Mouse (Mus musculus): ENCODE results near the gene Cdk6.

Cdk6 gene

GRCm38 (mm10) chr5:3486579-3487282, 145.4 kb downstream of the Cdk6 start:
- no peak for DNase-seq (ENCODE audit: low spot score)

GRCm38 (mm10) chr5:3488146-3488774, 147.0 kb downstream of the Cdk6 start:
- DNase-seq (ENCODE audit: low spot score): no peak

- no peak for DNase-seq (ENCODE audit: low spot score)
These were observed 149.1 kb downstream of the Cdk6 start for GRCm38 (mm10) chr5:3490358-3490757.

GRCm38 (mm10) chr5:3491084-3491483, 149.8 kb downstream of the Cdk6 start:
- DNase-seq (ENCODE audit: low spot score): peak; percentile 47

GRCm38 (mm10) chr5:3491883-3492282, 150.6 kb downstream of the Cdk6 start:
- DNase-seq (ENCODE audit: low spot score): no peak

GRCm38 (mm10) chr5:3492776-3493636, 151.7 kb downstream of the Cdk6 start:
- no peak for DNase-seq (ENCODE audit: low spot score)

- DNase-seq (ENCODE audit: low spot score): no peak
These were observed 152.7 kb downstream of the Cdk6 start for GRCm38 (mm10) chr5:3493968-3494367.

- no peak for DNase-seq (ENCODE audit: low spot score)
These were observed 153.3 kb downstream of the Cdk6 start for GRCm38 (mm10) chr5:3494452-3495187.

- DNase-seq (ENCODE audit: low spot score): no peak
These were observed 156.2 kb downstream of the Cdk6 start for GRCm38 (mm10) chr5:3497505-3497925.

- no peak for DNase-seq (ENCODE audit: low spot score)
These were observed 159.0 kb downstream of the Cdk6 start for GRCm38 (mm10) chr5:3500298-3500697.

GRCm38 (mm10) chr5:3500957-3501563, 159.8 kb downstream of the Cdk6 start:
- no peak for DNase-seq (ENCODE audit: low spot score)

GRCm38 (mm10) chr5:3501564-3502001, 160.3 kb downstream of the Cdk6 start:
- peak; percentile 79 for DNase-seq (ENCODE audit: low spot score)

GRCm38 (mm10) chr5:3502610-3503350, 161.5 kb downstream of the Cdk6 start:
- peak; percentile 58 for DNase-seq (ENCODE audit: low spot score)

GRCm38 (mm10) chr5:3503373-3503772, 162.1 kb downstream of the Cdk6 start:
- DNase-seq (ENCODE audit: low spot score): no peak

- DNase-seq (ENCODE audit: low spot score): no peak
These were observed 162.6 kb downstream of the Cdk6 start for GRCm38 (mm10) chr5:3503836-3504323.

GRCm38 (mm10) chr5:3504453-3504852, 163.2 kb downstream of the Cdk6 start:
- no peak for DNase-seq (ENCODE audit: low spot score)

GRCm38 (mm10) chr5:3505553-3505952, 164.3 kb downstream of the Cdk6 start:
- no peak for DNase-seq (ENCODE audit: low spot score)

- no peak for DNase-seq (ENCODE audit: low spot score)
These were observed 167.4 kb downstream of the Cdk6 start for GRCm38 (mm10) chr5:3508480-3509381.

- no peak for DNase-seq (ENCODE audit: low spot score)
These were observed 168.2 kb downstream of the Cdk6 start for GRCm38 (mm10) chr5:3509503-3509902.

Data from yolk sac, embryonic 10.5 days (tissue).